Mouse (Mus musculus): Measurements from ENCODE around the gene Ephx4. TPM values are rescaled to one million over a fixed set of nuclear protein-coding genes. Genes with fewer than 3 reads are reported as not detected.
"Not testable (repeated sequence)": the region's sequence is repeated elsewhere in the genome, so short reads cannot be mapped to it uniquely, and the experiment has no call there.

Ephx4 gene
- polyA plus RNA-seq, 1 experiment from 2014 or later: 2.0 TPM

GRCm38 (mm10) chr5:107371335-107371734 is 31.2 kb upstream of the Ephx4 start:
- Histone ChIP-seq H3K9me3 (ENCODE audit: control insufficient read depth, low read length) (no peaks in the 10 kb centered on the region), H3K27ac (replicated peaks in 1 of 2; ENCODE audit: control insufficient read depth in 1 of 2, insufficient read depth in 1 of 2, low read depth in 2 of 2, low read length in 2 of 2) (no peak overlapping the region), H3K9ac (ENCODE audit: low read length) (no peak overlapping the region), H3K4me1 (ENCODE audit: control insufficient read depth in 2 of 2, insufficient read depth in 2 of 2, low read length in 2 of 2) (no peaks in the 10 kb centered on the region), H3K4me2 (ENCODE audit: low read length) (no peak overlapping the region), H3K36me3 (ENCODE audit: control insufficient read depth, insufficient read depth, low read length) (no peaks in the 10 kb centered on the region), H3K27me3 (ENCODE audit: control insufficient read depth, insufficient read depth, low read length) (no peaks in the 10 kb centered on the region), H3K4me3 (ENCODE audit: control insufficient read depth in 1 of 2, insufficient read depth in 1 of 2, low read depth in 1 of 2, low read length in 2 of 2) (no peak overlapping the region)
- WGBS: 75% methylated on average over 5 of the region's 5 CpGs
- ATAC-seq (ENCODE audit: insufficient number of reproducible peaks, insufficient read depth, low FRiP score, low read depth): no peak

GRCm38 (mm10) chr5:107373256-107373655 is 29.3 kb upstream of the Ephx4 start:
- Histone ChIP-seq H3K4me1 (ENCODE audit: control insufficient read depth in 2 of 2, insufficient read depth in 2 of 2, low read length in 2 of 2) (peaks cover 0 to under 1% of the 10 kb centered on the region in 2 experiments; a peak in 2 of 4 replicates), H3K4me2 (ENCODE audit: low read length) (no peak overlapping the region), H3K27me3 (ENCODE audit: control insufficient read depth, insufficient read depth, low read length) (no peaks in the 10 kb centered on the region), H3K27ac (replicated peaks in 1 of 2; ENCODE audit: control insufficient read depth in 1 of 2, insufficient read depth in 1 of 2, low read depth in 2 of 2, low read length in 2 of 2) (no peak overlapping the region), H3K4me3 (ENCODE audit: control insufficient read depth in 1 of 2, insufficient read depth in 1 of 2, low read depth in 1 of 2, low read length in 2 of 2) (no peak overlapping the region), H3K9me3 (ENCODE audit: control insufficient read depth, low read length) (no peaks in the 10 kb centered on the region), H3K36me3 (ENCODE audit: control insufficient read depth, insufficient read depth, low read length) (no peaks in the 10 kb centered on the region), H3K9ac (ENCODE audit: low read length) (no peak overlapping the region)
- no peak for ATAC-seq (ENCODE audit: insufficient number of reproducible peaks, insufficient read depth, low FRiP score, low read depth)
- WGBS: 82% methylated on average over 4 of the region's 4 CpGs

- ATAC-seq (ENCODE audit: insufficient number of reproducible peaks, insufficient read depth, low FRiP score, low read depth); H3K36me3 ChIP-seq (ENCODE audit: control insufficient read depth, insufficient read depth, low read length); H3K9ac ChIP-seq (ENCODE audit: low read length); H3K4me2 ChIP-seq (ENCODE audit: low read length); H3K9me3 ChIP-seq (ENCODE audit: control insufficient read depth, low read length); H3K4me1 ChIP-seq (ENCODE audit: control insufficient read depth in 2 of 2, insufficient read depth in 2 of 2, low read length in 2 of 2); H3K4me3 ChIP-seq (ENCODE audit: control insufficient read depth in 1 of 2, insufficient read depth in 1 of 2, low read depth in 1 of 2, low read length in 2 of 2); H3K27me3 ChIP-seq (ENCODE audit: control insufficient read depth, insufficient read depth, low read length); H3K27ac ChIP-seq (replicated peaks in 1 of 2; ENCODE audit: control insufficient read depth in 1 of 2, insufficient read depth in 1 of 2, low read depth in 2 of 2, low read length in 2 of 2): not testable (repeated sequence)
Measured at GRCm38 (mm10) chr5:107386448-107386847, 16.1 kb upstream of the Ephx4 start.

- no peaks in the 10 kb centered on the region for H3K9me3 ChIP-seq (ENCODE audit: control insufficient read depth, low read length)
- ATAC-seq (ENCODE audit: insufficient number of reproducible peaks, insufficient read depth, low FRiP score, low read depth): no peak
- no peaks in the 10 kb centered on the region for H3K4me1 ChIP-seq (ENCODE audit: control insufficient read depth in 2 of 2, insufficient read depth in 2 of 2, low read length in 2 of 2)
- H3K9ac ChIP-seq (ENCODE audit: low read length): no peak overlapping the region
- no peak overlapping the region for H3K27ac ChIP-seq (replicated peaks in 1 of 2; ENCODE audit: control insufficient read depth in 1 of 2, insufficient read depth in 1 of 2, low read depth in 2 of 2, low read length in 2 of 2)
- H3K36me3 ChIP-seq (ENCODE audit: control insufficient read depth, insufficient read depth, low read length): no peaks in the 10 kb centered on the region
- H3K4me2 ChIP-seq (ENCODE audit: low read length): no peak overlapping the region
- no peak overlapping the region for H3K4me3 ChIP-seq (ENCODE audit: control insufficient read depth in 1 of 2, insufficient read depth in 1 of 2, low read depth in 1 of 2, low read length in 2 of 2)
- H3K27me3 ChIP-seq (ENCODE audit: control insufficient read depth, insufficient read depth, low read length): no peaks in the 10 kb centered on the region
- 72% methylated on average over 1 of the region's 1 CpGs for WGBS
Measured at GRCm38 (mm10) chr5:107387788-107388187, 14.7 kb upstream of the Ephx4 start.

- WGBS: 89% methylated on average over 2 of the region's 2 CpGs
- Histone ChIP-seq H3K27me3 (ENCODE audit: control insufficient read depth, insufficient read depth, low read length) (no peaks in the 10 kb centered on the region), H3K9me3 (ENCODE audit: control insufficient read depth, low read length) (no peaks in the 10 kb centered on the region), H3K4me1 (ENCODE audit: control insufficient read depth in 2 of 2, insufficient read depth in 2 of 2, low read length in 2 of 2) (no peaks in the 10 kb centered on the region), H3K4me3 (ENCODE audit: control insufficient read depth in 1 of 2, insufficient read depth in 1 of 2, low read depth in 1 of 2, low read length in 2 of 2) (no peak overlapping the region), H3K9ac (ENCODE audit: low read length) (no peak overlapping the region), H3K27ac (replicated peaks in 1 of 2; ENCODE audit: control insufficient read depth in 1 of 2, insufficient read depth in 1 of 2, low read depth in 2 of 2, low read length in 2 of 2) (no peak overlapping the region), H3K4me2 (ENCODE audit: low read length) (no peak overlapping the region), H3K36me3 (ENCODE audit: control insufficient read depth, insufficient read depth, low read length) (no peaks in the 10 kb centered on the region)
- no peak for ATAC-seq (ENCODE audit: insufficient number of reproducible peaks, insufficient read depth, low FRiP score, low read depth)
Measured at GRCm38 (mm10) chr5:107389373-107389772, 13.2 kb upstream of the Ephx4 start.

- no peak overlapping the region for H3K4me3 ChIP-seq (ENCODE audit: control insufficient read depth in 1 of 2, insufficient read depth in 1 of 2, low read depth in 1 of 2, low read length in 2 of 2)
Measured at GRCm38 (mm10) chr5:107394437-107394836, 8.1 kb upstream of the Ephx4 start.

GRCm38 (mm10) chr5:107403011-107403946 is 743 bp downstream of the Ephx4 start:
- WGBS: under 1% methylated on average over 80 of the region's 80 CpGs
- Histone ChIP-seq H3K4me1 (ENCODE audit: control insufficient read depth in 2 of 2, insufficient read depth in 2 of 2, low read length in 2 of 2) (peaks cover 2 to 13% of the 10 kb centered on the region in 2 experiments; a peak in 1 of 4 replicates), H3K4me2 (ENCODE audit: low read length) (peak overlapping the region; percentile 100), H3K36me3 (ENCODE audit: control insufficient read depth, insufficient read depth, low read length) (no peaks in the 10 kb centered on the region), H3K27ac (replicated peaks in 1 of 2; ENCODE audit: control insufficient read depth in 1 of 2, insufficient read depth in 1 of 2, low read depth in 2 of 2, low read length in 2 of 2) (no peak overlapping the region), H3K27me3 (ENCODE audit: control insufficient read depth, insufficient read depth, low read length) (peaks cover 23% of the 10 kb centered on the region), H3K9ac (ENCODE audit: low read length) (peak overlapping the region; percentile 69), H3K9me3 (ENCODE audit: control insufficient read depth, low read length) (no peaks in the 10 kb centered on the region), H3K4me3 (ENCODE audit: control insufficient read depth in 1 of 2, insufficient read depth in 1 of 2, low read depth in 1 of 2, low read length in 2 of 2) (peak overlapping the region; percentile 55 to 58)
- ATAC-seq (ENCODE audit: insufficient number of reproducible peaks, insufficient read depth, low FRiP score, low read depth): peak; percentile 50

More at GRCm38 (mm10) chr5:107394437-107394836, 8.1 kb upstream of the Ephx4 start:
- Histone ChIP-seq H3K36me3 (ENCODE audit: control insufficient read depth, insufficient read depth, low read length) (no peaks in the 10 kb centered on the region), H3K27me3 (ENCODE audit: control insufficient read depth, insufficient read depth, low read length) (no peaks in the 10 kb centered on the region), H3K4me2 (ENCODE audit: low read length) (no peak overlapping the region), H3K9me3 (ENCODE audit: control insufficient read depth, low read length) (no peaks in the 10 kb centered on the region), H3K9ac (ENCODE audit: low read length) (no peak overlapping the region), H3K27ac (replicated peaks in 1 of 2; ENCODE audit: control insufficient read depth in 1 of 2, insufficient read depth in 1 of 2, low read depth in 2 of 2, low read length in 2 of 2) (no peak overlapping the region), H3K4me1 (ENCODE audit: control insufficient read depth in 2 of 2, insufficient read depth in 2 of 2, low read length in 2 of 2) (no peaks in the 10 kb centered on the region)
- WGBS: 57% methylated on average over 2 of the region's 2 CpGs
- ATAC-seq (ENCODE audit: insufficient number of reproducible peaks, insufficient read depth, low FRiP score, low read depth): no peak

Data from heart, embryonic 14.5 days (tissue).